Mouse (Mus musculus) c-Kit-positive CD71-negative TER-119-negative erythroid progenitor cells, embryonic 14.5 days (primary cell): ENCODE measurements around the gene Limch1.
A peak's percentile ranks its signal among the peaks of the same experiment; 100 is the strongest.

ENCODE experiments used
- DNase-seq: peaks from one replicate; pipeline ENCODE4 v3.0.0-alpha.2; 2013; ENCODE audit warnings: low read depth

Limch1 gene

GRCm38 (mm10) chr5:67043932-67044331 lies 298.3 kb downstream of the Limch1 start:
- DNase-seq, result no peak

DNA sequence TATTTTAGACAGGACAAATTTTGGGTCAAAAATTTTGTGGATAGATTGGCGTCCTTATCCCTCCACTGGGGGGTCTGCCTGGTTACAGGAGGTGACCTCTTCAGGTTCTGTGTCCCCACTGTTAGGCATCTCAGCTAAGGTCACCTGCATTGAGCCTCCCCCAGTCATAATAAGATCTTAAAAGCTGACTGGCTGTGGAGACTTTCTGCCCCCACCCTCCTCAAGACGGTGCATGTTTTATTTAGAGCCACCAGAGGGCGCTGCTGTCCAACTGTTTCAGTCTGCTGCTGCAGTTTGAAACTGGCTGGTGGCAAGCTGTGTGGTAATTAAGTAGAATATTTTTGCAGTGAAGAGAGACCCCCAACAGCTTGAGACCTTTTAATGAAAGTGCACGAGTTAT lies 302.4 kb downstream of the Limch1 start:
- DNase-seq, result peak; percentile 41

DNA sequence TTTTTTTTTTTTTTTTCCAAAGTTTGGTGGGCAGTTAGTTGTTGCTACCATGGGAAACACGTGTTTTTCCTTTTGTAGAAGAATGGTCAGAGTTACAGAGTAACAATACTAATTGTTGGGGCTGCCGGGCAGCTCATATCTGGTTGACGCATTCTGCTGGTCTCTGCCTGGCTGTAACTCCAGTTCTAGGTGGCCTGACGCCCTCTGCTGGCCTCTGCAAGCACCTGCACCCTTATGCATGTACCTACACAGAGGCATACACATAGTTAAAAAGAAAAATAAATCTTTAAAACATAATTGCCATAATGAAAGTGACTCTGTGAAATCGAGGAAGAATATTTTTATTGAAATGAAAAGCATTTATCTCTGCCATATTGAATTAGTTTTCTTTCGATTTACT lies 312.2 kb downstream of the Limch1 start:
- DNase-seq, result no peak

- DNase-seq, result no peak
Observed at GRCm38 (mm10) chr5:67060519-67060918, 314.9 kb downstream of the Limch1 start.

- no peak for DNase-seq
Observed at GRCm38 (mm10) chr5:67063596-67063995, 318.0 kb downstream of the Limch1 start.

- DNase-seq, result no peak
Observed at GRCm38 (mm10) chr5:67083117-67083516, 337.5 kb downstream of the Limch1 start.

DNA sequence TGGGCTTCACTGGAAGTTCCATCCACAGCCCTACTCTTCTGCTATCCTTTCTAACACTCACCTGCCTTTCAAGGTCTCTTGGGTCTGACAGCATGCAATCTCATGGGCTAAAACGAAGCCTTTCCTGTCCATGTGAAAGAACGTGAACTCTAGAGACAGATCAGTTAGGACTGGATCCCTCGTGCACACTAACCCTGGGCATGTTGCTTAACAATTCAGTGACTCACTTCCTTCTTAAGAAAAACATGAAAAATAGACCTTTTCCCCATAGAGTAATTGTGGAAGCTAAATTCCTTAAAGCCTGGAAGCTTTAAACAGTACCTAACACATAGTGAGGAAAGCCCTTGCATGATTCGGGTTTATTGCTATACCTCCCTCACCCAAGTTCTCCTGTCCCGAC lies 345.2 kb downstream of the Limch1 start:
- DNase-seq, result no peak

DNA sequence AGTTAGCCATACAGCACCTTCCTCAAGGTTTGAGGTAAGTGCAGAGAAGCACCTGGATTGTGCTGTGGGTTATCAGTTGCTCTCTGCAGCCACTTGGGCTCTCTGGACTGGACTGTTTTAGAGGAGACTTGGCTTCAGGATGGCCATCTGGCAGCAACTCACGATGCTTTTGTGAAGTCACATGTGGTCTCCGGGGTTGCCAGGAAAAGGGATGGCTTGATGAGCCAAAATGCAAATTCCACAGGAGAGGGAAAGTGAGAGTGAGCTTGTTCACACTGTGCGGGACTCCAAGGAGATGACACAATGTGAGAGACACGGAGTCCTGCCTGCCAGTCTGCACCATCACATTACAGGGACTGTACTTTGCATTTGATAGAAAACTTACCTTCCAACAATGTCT lies 346.1 kb downstream of the Limch1 start:
- no peak for DNase-seq

DNA sequence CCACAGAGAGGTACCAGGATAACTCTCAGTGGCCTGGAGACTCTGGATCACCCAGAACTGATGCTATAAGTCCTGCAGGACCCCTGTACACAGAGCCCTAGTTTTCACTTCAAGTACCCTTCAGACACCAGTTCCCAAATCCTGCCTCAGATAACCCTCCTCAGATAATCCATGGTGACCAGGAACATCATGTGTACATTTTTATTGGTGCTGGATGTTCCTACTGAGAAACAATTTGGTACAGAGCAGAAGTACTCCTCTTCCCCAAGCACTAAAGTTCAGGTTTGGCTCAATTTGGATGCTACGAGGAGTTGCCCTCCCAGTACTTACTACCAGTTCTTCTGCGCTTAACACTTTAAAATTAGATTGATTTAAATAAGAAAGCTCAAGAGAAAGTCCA lies 348.4 kb downstream of the Limch1 start:
- no peak for DNase-seq

DNA sequence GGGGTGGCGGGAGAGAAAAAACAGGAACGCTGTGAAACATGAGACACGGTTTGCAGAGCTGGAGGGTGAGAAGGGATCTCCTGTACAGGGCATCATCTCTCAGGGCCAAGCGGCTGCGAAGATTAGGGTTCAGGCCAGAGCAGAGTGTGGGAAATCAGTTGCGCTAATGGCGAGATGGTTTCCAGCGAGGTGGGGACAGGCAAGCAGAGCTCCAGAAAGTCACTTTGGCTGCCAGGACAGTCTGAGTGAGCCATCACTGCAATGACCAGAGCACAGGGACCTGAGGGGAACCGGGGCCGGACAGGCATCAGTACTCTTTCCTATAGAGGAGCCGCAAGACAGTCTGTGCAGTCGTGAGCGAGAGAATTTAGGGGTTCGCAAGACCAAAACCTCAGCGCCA lies 349.5 kb downstream of the Limch1 start:
- DNase-seq, result no peak

DNA sequence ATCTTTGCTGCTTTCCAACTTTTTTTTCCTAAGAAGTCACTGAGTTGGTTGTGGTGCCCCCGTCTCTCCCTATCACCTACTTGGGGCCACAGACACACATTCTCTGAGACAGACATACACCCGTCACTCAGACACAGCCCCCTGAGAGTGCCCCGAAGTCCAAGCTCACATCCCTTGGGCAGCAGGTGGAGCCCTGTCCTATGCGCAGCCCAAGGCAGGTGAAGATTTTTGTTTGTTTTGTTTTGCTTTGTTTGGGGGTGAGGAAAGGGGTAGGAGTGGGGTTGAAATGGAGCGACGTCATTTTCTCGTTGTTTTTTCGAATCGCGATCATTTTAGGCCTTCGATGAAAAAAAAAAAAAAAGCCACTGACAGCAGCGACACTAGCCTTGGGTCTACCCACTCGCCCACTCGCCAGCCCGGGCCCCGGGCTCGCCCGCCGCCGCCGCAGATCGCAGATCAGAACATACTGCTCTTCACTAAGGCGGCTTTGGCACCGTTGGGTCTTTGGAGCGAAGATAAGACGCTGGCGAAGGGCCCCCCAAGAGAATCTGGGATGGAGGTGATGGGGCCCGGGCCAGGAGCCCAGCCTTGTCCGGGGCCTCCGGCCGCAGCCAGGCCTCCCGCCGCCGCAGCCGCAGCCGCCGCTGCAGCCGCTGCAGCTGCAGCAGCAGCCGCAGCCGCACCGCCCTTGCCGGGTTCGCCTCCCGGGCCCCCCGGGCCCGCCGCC lies 350.2 kb downstream of the Limch1 start:
- DNase-seq, result no peak

DNA sequence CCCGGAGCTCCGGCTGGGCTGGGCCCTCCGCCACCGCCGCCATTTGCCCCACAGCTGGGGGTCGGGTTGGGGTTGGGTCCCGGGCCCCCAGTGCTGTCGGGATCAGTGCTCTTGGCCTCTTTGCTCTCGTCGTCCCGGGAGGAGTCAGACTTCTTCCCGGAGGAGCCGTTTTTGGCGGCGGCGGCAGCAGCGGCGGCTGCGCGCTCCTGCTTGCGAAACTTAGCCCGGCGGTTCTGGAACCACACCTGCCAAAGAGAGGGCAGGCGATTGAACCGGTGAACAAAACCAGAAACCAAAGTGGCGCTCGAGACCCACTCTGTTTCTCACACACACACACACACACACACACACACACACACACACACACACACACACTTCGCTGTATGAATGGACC lies 350.7 kb downstream of the Limch1 start:
- DNase-seq, result no peak

- DNase-seq, result no peak
Observed at GRCm38 (mm10) chr5:67097106-67098050, 351.8 kb downstream of the Limch1 start.

DNA sequence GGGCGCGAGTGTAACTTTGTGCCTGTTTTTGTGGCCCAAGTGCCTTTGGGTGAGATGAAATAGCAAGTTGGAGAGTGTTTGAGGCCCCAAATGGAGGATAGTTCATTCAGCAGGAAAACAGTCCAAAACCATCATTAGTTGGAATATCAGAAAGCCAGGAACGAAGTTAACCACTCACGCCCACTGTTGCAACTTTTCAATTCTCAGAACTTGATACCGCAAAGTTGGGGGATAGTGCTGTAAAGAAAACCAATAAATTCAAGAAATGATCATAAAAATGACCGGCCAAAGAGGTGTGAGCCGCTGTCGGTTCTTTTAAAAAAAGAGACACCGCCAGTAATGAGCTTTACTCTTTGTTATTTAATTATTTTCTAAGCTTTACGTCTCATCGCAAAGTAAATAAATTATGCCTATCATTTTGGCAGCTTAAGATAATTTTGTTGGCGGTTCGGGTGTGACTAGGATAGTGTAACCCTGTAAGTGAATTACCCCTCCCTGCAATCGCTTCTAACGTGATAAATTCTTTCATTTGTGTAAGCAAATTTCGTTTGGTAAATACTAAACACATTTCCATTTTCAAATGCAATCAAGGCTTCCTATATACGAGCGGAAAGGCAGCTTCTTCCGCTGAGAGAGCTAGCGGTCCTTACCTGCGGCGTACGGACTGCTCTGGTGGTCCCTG lies 352.6 kb downstream of the Limch1 start:
- DNase-seq, result no peak

- DNase-seq, result no peak
Observed at GRCm38 (mm10) chr5:67098733-67099323, 353.2 kb downstream of the Limch1 start, which contains the start of gene Phox2b. TSS of gene Phox2b (minus strand) at chr5:67099301.

GRCm38 (mm10) chr5:67099393-67100271 lies 354.0 kb downstream of the Limch1 start:
- no peak for DNase-seq

DNA sequence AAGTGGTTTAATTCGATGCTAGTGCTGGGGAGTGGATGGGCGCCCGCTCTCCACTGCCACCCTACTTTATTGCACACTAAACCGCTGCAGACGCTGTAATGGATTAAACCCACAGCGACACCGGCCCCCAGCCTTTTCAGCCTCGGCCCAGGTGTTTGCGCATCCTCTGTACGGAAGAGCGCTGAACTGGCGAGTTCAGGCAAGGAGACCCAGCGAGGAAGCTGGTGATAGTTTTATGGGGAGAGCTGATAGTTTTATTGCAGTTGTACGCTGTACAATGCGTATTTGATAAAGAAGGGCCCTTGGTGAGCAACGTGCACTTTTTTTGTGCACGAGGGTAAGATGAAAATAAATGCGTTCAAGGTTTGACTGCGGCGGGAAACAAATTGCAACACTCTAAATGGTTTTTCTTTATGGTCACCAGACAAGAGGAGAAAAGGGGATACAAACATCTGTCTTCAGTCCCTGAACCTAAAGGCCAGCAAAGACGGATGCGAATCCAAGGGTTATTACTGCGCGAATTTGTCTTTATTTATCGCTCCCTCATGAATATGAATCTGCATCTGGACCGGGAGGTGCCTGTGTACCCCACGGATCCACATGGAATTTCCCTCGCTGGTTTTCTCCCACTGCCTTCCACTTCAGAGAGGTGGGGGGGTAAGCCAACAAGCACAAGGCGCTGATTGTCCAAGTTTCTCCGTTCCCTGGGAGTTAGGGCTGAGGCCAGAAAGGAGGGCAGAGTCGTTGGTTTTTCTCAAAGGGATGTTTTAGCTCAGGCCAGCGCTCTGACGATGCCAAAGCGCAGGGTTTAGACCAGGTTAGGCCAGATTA lies 355.2 kb downstream of the Limch1 start:
- DNase-seq, result no peak

DNA sequence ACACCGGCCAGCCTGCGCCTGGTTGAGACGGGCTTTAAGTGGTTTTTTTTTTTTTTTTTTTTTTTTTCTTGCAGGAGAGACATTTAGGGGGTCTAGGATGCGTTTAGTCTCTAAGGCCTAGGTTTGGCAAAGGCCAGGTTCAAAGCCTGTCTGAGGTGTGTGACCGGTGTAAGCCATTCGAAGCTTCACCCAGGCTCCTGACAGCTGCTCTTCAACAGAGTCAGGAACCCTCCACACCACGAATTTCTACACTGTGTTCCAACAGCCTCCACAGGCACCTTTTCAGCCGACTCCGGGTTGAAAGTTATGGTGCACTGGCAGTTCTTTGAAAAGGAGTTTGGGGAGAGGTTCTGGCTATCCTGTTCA lies 355.8 kb downstream of the Limch1 start:
- DNase-seq, result no peak

GRCm38 (mm10) chr5:67101793-67102600 lies 356.4 kb downstream of the Limch1 start:
- no peak for DNase-seq

DNA sequence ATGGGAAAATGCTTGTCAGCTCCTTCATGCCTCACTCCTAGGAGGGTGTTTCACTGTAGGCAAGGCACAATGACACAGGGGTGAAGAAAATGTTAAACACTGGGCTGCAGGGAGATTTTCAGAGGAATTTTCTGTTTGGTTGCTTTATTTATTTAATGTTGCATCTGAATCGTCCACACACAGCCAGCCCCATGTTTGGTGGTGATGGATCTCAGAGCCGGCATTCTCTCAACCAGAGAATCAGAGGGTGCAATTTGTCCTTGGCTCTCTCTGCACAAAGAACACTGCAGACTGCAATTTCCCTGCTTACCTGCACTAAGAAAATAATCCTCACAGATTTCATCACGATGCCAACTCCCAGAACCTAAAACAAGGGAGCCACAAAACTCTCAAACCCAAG lies 357.4 kb downstream of the Limch1 start:
- DNase-seq, result no peak
